Mouse (Mus musculus) megakaryocyte, embryonic 14.5 days (primary cell): Measurements from ENCODE around the gene Lekr1. TPM values are rescaled to one million over a fixed set of nuclear protein-coding genes. Genes with fewer than 3 reads are reported as not detected.

Source experiments
- H3K27me3 ChIP-seq: replicated peaks from 2 replicates; pipeline ENCODE3; 2012; ENCODE audit warnings: inconsistent platforms
- H3K36me3 ChIP-seq: replicated peaks from 2 replicates; pipeline ENCODE3; 2012; ENCODE audit warnings: low read length, inconsistent platforms, mixed read lengths
- H3K4me1 ChIP-seq: 2 replicates; pipeline ENCODE4 v1.6.1; 2012; ENCODE audit warnings: inconsistent platforms
- H3K4me3 ChIP-seq: replicated peaks from 2 replicates; pipeline ENCODE3; 2012; ENCODE audit warnings: moderate library complexity, mild to moderate bottlenecking, inconsistent platforms
- H3K9me3 ChIP-seq: 2 replicates; pipeline ENCODE4 v1.6.1; 2012; ENCODE audit warnings: inconsistent platforms
- FLI1 ChIP-seq: IDR thresholded peaks from 2 replicates; pipeline ENCODE4 v1.6.1; 2012; ENCODE audit warnings: low read length, inconsistent platforms, mixed read lengths
- GATA1 ChIP-seq: IDR thresholded peaks from 3 replicates; pipeline ENCODE4 v1.6.1; 2012; ENCODE audit warnings: mixed read lengths, low read length, inconsistent platforms, borderline replicate concordance
- polyA plus RNA-seq: library from polyadenylated mRNA; stranded (reverse); fragments of >175 nt; gene quantifications from 2 replicates; pipeline ENCODE4 v1.2.3, GENCODE M21; 2012; ENCODE audit warnings: low replicate concordance; ENCODE audit not compliant: insufficient read depth

Lekr1 gene
- polyA plus RNA-seq, 1 experiment: 1.2 TPM

- Histone ChIP-seq H3K4me1 (no peaks in the 10 kb centered on the region), H3K36me3 (no peaks in the 10 kb centered on the region), H3K9me3 (0 out of 2 replicates have a peak, but pooled peaks cover 5% of the 10 kb centered on the region), H3K27me3 (no peaks in the 10 kb centered on the region), H3K4me3 (no peak overlapping the region)
- TF ChIP-seq FLI1: no peak
- no peak for TF ChIP-seq GATA1
Measured at GRCm38 (mm10) chr3:65797345-65798137, 131.5 kb downstream of the Lekr1 start.

GRCm38 (mm10) chr3:65800962-65801361, 134.9 kb downstream of the Lekr1 start:
- TF ChIP-seq GATA1 (no peak), FLI1 (no peak)
- no peaks in the 10 kb centered on the region for H3K9me3 ChIP-seq
- no peaks in the 10 kb centered on the region for H3K36me3 ChIP-seq
- H3K4me1 ChIP-seq: no peaks in the 10 kb centered on the region
- H3K4me3 ChIP-seq: no peak overlapping the region
- peaks cover 3% of the 10 kb centered on the region for H3K27me3 ChIP-seq

GRCm38 (mm10) chr3:65802185-65802584, 136.2 kb downstream of the Lekr1 start:
- peaks cover 3% of the 10 kb centered on the region for H3K27me3 ChIP-seq
- H3K4me3 ChIP-seq: no peak overlapping the region
- H3K36me3 ChIP-seq: no peaks in the 10 kb centered on the region
- H3K4me1 ChIP-seq: no peaks in the 10 kb centered on the region
- TF ChIP-seq GATA1 (no peak), FLI1 (no peak)
- no peaks in the 10 kb centered on the region for H3K9me3 ChIP-seq

GRCm38 (mm10) chr3:65802868-65803267, 136.8 kb downstream of the Lekr1 start:
- Histone ChIP-seq H3K4me3 (no peak overlapping the region), H3K27me3 (peaks cover 3% of the 10 kb centered on the region), H3K9me3 (no peaks in the 10 kb centered on the region), H3K4me1 (no peaks in the 10 kb centered on the region), H3K36me3 (no peaks in the 10 kb centered on the region)
- TF ChIP-seq FLI1: no peak
- no peak for TF ChIP-seq GATA1

- no peaks in the 10 kb centered on the region for H3K36me3 ChIP-seq
- peaks cover 2% of the 10 kb centered on the region for H3K27me3 ChIP-seq
- TF ChIP-seq GATA1: no peak
- no peak for TF ChIP-seq FLI1
- H3K9me3 ChIP-seq: no peaks in the 10 kb centered on the region
- H3K4me3 ChIP-seq: no peak overlapping the region
- no peaks in the 10 kb centered on the region for H3K4me1 ChIP-seq
Measured at GRCm38 (mm10) chr3:65814881-65815280, 148.9 kb downstream of the Lekr1 start.

- no peaks in the 10 kb centered on the region for H3K36me3 ChIP-seq
- H3K9me3 ChIP-seq: no peaks in the 10 kb centered on the region
- no peaks in the 10 kb centered on the region for H3K4me1 ChIP-seq
- H3K4me3 ChIP-seq: peak overlapping the region; percentile 70
- peaks cover 2% of the 10 kb centered on the region for H3K27me3 ChIP-seq
- TF ChIP-seq FLI1 (no peak), GATA1 (no peak)
Measured at GRCm38 (mm10) chr3:65816012-65816411, 150.0 kb downstream of the Lekr1 start.

- H3K4me3 ChIP-seq: no peak overlapping the region
- H3K9me3 ChIP-seq: peaks cover 1% of the 10 kb centered on the region
- no peaks in the 10 kb centered on the region for H3K4me1 ChIP-seq
- TF ChIP-seq FLI1 (no peak), GATA1 (no peak)
- H3K27me3 ChIP-seq: peaks cover 2% of the 10 kb centered on the region
- H3K36me3 ChIP-seq: no peaks in the 10 kb centered on the region
Measured at GRCm38 (mm10) chr3:65818597-65818996, 152.6 kb downstream of the Lekr1 start.

- no peaks in the 10 kb centered on the region for H3K4me1 ChIP-seq
- no peaks in the 10 kb centered on the region for H3K36me3 ChIP-seq
- peaks cover 4% of the 10 kb centered on the region for H3K9me3 ChIP-seq
- no peak overlapping the region for H3K4me3 ChIP-seq
- TF ChIP-seq GATA1: no peak
- no peak for TF ChIP-seq FLI1
- peaks cover 2% of the 10 kb centered on the region for H3K27me3 ChIP-seq
Measured at GRCm38 (mm10) chr3:65819841-65820240, 153.8 kb downstream of the Lekr1 start.

GRCm38 (mm10) chr3:65824886-65825285, 158.9 kb downstream of the Lekr1 start:
- Histone ChIP-seq H3K4me1 (no peaks in the 10 kb centered on the region), H3K4me3 (no peak overlapping the region), H3K36me3 (no peaks in the 10 kb centered on the region), H3K27me3 (no peaks in the 10 kb centered on the region), H3K9me3 (peaks cover 4% of the 10 kb centered on the region)
- no peak for TF ChIP-seq GATA1

- H3K4me3 ChIP-seq: no peak overlapping the region
- peaks cover 5% of the 10 kb centered on the region for H3K27me3 ChIP-seq
- TF ChIP-seq FLI1 (no peak), GATA1 (no peak)
- H3K36me3 ChIP-seq: no peaks in the 10 kb centered on the region
- peaks cover 4% of the 10 kb centered on the region; the same call in 1 of the 2 replicates for H3K4me1 ChIP-seq
- peaks cover 4% of the 10 kb centered on the region for H3K9me3 ChIP-seq
Measured at GRCm38 (mm10) chr3:65826716-65827115, 160.7 kb downstream of the Lekr1 start.

- TF ChIP-seq GATA1 (no peak), FLI1 (no peak)
- Histone ChIP-seq H3K4me3 (no peak overlapping the region), H3K27me3 (peaks cover 5% of the 10 kb centered on the region), H3K36me3 (no peaks in the 10 kb centered on the region), H3K4me1 (peaks cover 4% of the 10 kb centered on the region; the same call in 1 of the 2 replicates), H3K9me3 (peaks cover 4% of the 10 kb centered on the region)
Measured at GRCm38 (mm10) chr3:65827400-65827799, 161.4 kb downstream of the Lekr1 start.
